Mouse (Mus musculus) limb, embryonic 15.5 days (tissue): ENCODE data around the gene Mrgpre. TPM values are rescaled to one million over a fixed set of nuclear protein-coding genes. Genes with fewer than 3 reads are reported as not detected.

Experiments
- microRNA-seq: library from miRNA; unstranded; fragments of <30 nt; microRNA quantifications from one replicate; pipeline ENCODE4, GENCODE M21; 2016
- polyA plus RNA-seq: library from polyadenylated mRNA; unstranded; fragments of >200 nt; fragmentation: Nextera tagmentation; extraction: Ambion mirVana; gene quantifications from 2 replicates; pipeline ENCODE4 v1.2.1, GENCODE M21; 2015

The Mrgpre gene
- polyA plus RNA-seq, 1 experiment from 2014 or later = 1.6 TPM

Small RNA genes within 50 kb of the gene (microRNA-seq; reads per million reads assigned to microRNA genes)
- not detected for gene Gm22064

Other genes starting within 250 kb of the Mrgpre start
- 211 and 215 TPM in 2 replicates for gene Nap1l4, start 235.4 kb downstream of the Mrgpre start, polyA plus RNA-seq
- 61.9 and 69.5 TPM in 2 replicates for gene Cars, start 184.4 kb downstream of the Mrgpre start, polyA plus RNA-seq
- 1.1 TPM in 2 replicates for gene Tnfrsf26, start 155.8 kb downstream of the Mrgpre start, polyA plus RNA-seq
- 8.8 and 9.2 TPM in 2 replicates for gene Tnfrsf22, start 134.8 kb downstream of the Mrgpre start, polyA plus RNA-seq
- gene Tnfrsf23, start 98.6 kb downstream of the Mrgpre start, polyA plus RNA-seq = 5.0 and 7.3 TPM in 2 replicates
- gene Osbpl5, start 27.5 kb downstream of the Mrgpre start, polyA plus RNA-seq = 63.2 and 66.8 TPM in 2 replicates
- not detected in 2 replicates for gene Mrgprg, start 17.5 kb downstream of the Mrgpre start, polyA plus RNA-seq
- gene Nadsyn1, start 38.3 kb upstream of the Mrgpre start, polyA plus RNA-seq = 6.6 and 6.7 TPM in 2 replicates
- 45.2 and 46.8 TPM in 2 replicates for gene Dhcr7, start 38.6 kb upstream of the Mrgpre start, polyA plus RNA-seq
- gene Gm498, start 82.3 kb upstream of the Mrgpre start, polyA plus RNA-seq = not detected in 2 replicates
- 0.17 and 0.19 TPM in 2 replicates for gene Shank2, start 217.4 kb upstream of the Mrgpre start, polyA plus RNA-seq